Mouse (Mus musculus): ENCODE data around the gene Ntm. TPM values are rescaled to one million over a fixed set of nuclear protein-coding genes. Genes with fewer than 3 reads are reported as not detected.

Ntm gene
- not detected in 2 replicates for polyA plus RNA-seq (2012)

DNA sequence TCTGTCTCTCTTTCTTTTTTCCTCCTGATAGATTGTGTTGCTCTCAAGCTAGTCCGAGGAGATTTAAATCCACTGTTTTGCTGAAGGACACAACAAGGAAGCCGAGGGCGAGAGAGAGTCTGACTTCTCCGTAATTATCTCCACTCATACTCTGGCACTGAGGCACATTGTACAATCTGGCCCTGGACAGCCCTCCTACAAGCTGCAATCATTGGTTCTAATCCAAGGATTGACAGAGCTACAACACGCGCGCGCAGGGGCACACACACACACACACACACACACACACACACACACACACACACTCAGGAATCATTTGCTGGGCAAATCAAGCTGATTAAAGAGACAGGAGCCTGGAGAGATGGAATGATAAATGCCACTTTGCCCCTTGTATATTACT is at the start of gene Ntm:
Gene Ntm, minus strand, starts transcription at position 164 of the 400 bp plus-strand sequence.
- no peak for TF ChIP-seq GATA1 (IDR thresholded peaks at IDR 0.05; ENCODE audit: low read length)

- no peak for TF ChIP-seq GATA1 (IDR thresholded peaks at IDR 0.05; ENCODE audit: low read length)
Observed at GRCm38 (mm10) chr9:30005701-30006100, 42.8 kb upstream of the Ntm start.

DNA sequence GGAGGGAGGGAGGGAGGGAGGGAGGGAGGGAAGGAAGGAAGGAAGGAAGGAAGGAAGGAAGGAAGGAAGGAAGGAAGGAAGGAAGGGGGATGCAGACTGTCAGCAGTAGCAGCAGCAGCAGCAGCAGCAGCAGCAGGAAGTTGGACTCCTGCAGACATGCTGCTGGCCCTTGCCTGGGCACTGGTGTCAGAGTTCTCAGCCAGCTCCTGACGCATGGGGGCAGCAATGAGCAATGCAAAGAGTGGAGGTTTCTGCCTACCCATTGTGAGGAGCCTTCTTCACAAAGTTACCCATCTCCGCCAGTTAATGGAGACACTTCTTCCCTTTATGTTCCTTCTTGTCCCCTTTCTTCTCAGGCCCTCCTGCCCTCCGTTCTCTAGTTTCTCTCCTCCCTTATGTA is 40.7 kb upstream of the Ntm start:
- no peak for TF ChIP-seq GATA1 (IDR thresholded peaks at IDR 0.05; ENCODE audit: low read length)

GRCm38 (mm10) chr9:29981177-29981915 is 18.4 kb upstream of the Ntm start:
- no peak for TF ChIP-seq GATA1 (IDR thresholded peaks at IDR 0.05; ENCODE audit: low read length)

DNA sequence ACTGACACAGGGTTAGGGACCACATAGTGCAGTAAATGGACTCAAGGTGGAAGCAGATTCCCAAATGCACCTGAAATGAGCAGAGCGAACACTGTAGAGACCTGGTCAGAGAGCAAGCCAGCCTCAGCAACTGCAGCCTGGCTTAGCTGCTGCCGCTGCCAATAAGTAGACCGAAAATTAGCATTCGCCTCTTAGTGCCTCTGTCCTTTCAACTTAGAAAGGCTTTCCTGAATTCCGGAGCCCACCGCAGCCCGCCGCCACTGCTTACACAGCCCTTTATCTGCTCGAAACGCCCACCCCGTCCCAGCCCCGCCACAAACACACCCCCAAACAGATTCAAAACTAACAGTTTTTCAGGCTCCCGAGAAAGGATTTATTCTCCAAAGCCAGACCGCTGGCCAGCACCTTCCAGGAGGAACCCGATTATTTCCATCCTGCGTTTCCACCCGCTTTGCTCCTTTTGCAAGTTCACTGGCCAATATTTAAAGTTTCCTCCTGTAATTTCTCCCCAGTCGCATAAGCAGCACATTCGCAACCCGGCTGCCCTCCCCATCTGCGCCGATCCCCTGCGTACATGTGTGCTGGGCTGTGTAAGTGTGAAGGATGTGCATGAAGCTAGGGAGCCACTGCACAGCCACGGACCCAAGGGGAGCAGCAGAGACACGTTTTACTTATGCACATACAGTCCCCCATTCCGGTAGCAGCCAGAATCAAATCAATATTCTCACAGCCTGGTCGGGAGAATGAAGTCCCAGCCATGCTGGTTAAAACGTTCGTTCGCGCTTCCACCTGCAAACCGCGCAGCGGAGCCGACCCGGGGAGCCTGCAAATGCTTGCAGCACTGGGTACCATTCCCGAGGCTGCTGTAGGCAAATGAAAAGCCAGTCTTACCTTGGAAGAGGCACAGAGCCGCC is 730 bp downstream of the Ntm start:
- no peak for TF ChIP-seq GATA1 (IDR thresholded peaks at IDR 0.05; ENCODE audit: low read length)

GRCm38 (mm10) chr9:29961512-29961911 is 1.4 kb downstream of the Ntm start:
- TF ChIP-seq GATA1 (IDR thresholded peaks at IDR 0.05; ENCODE audit: low read length), result no peak

GRCm38 (mm10) chr9:29960741-29961140 is 2.2 kb downstream of the Ntm start:
- no peak for TF ChIP-seq GATA1 (IDR thresholded peaks at IDR 0.05; ENCODE audit: low read length)

DNA sequence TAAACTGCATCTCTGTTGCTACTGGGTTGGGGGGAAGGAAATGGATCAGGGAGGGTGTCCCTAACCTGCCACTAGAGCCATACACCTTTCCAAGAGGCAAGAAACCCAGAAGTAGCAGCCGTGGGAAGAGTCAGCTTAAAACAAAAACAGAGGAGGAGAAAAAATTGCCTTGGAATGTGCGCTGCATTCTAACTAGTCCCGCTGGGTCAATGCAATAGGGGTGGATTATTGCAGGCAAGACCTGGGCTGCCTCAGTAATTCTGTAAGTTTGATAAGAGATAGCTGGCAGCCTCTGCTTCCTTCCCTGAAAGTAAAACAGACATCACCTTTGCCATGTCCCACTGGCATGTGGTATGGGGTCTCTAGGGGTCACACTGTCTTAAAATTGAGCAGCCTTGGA is 2.7 kb downstream of the Ntm start:
- no peak for TF ChIP-seq GATA1 (IDR thresholded peaks at IDR 0.05; ENCODE audit: low read length)

DNA sequence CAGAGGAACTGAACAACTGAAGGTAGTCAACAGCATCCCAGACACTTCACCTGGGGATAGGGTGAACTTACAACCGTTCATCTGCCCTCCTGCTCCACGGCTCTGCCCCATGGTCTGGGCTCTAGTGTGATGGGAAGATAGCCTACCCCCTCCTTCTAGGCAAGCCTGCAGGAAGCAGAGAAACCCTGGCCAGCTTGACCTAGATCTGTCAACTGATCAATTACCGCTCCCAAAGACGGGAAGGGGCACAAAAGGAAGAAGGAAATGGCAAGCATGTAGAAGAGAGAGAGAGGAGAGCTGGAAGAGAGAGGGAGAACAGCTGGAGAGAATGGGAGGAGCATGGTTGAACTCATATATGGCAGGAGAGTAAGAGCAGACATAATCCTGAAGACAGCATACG is 6.0 kb downstream of the Ntm start:
- no peak for TF ChIP-seq GATA1 (IDR thresholded peaks at IDR 0.05; ENCODE audit: low read length)

- TF ChIP-seq GATA1 (IDR thresholded peaks at IDR 0.05; ENCODE audit: low read length), result no peak
Observed at GRCm38 (mm10) chr9:29954031-29954430, 8.9 kb downstream of the Ntm start.

- TF ChIP-seq GATA1 (IDR thresholded peaks at IDR 0.05; ENCODE audit: low read length), result no peak
Observed at GRCm38 (mm10) chr9:29949041-29949440, 13.9 kb downstream of the Ntm start.

DNA sequence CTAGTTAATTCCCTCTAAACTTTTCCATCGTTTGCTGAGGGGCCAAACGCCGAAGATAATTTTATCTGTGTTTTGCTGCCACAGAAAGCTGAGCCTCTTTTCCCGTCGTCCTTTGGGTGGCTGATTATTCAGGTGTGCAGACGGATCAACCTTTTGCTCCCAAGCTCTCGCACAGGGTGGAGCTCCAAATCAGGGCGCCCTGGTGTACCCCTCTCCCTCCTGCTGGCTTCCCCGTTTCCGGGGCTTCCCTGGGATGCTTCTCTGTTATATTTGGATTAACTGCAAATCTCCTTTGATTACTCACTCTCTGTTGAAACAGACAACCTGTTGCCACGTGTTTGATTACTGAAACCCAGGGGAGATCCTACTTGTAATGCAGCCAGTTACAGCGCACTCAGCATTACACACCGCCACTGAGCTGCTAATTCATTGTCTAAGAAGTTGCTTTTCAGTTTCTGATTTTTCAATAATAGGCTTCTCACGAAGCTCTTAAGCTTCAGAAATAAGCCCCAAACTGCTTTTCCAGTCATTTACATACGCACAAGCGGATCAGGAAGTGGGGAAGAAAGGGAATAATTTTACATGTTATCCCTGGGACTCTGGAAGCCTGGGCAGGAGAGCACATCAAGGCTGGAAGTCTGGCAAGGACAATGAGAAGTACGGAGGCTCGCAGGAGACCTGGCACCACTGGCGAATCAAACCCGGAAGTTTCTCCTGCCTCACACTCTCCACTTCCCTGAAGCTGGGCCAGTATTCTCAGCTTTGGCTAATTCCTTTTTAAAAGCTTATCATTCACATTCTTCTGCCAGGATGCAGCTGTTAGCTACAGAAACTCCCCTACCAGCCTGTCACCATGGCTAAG is 19.5 kb downstream of the Ntm start:
- TF ChIP-seq GATA1 (IDR thresholded peaks at IDR 0.05; ENCODE audit: low read length), result no peak

GRCm38 (mm10) chr9:29942183-29942952 is 20.6 kb downstream of the Ntm start:
- TF ChIP-seq GATA1 (IDR thresholded peaks at IDR 0.05; ENCODE audit: low read length), result no peak

DNA sequence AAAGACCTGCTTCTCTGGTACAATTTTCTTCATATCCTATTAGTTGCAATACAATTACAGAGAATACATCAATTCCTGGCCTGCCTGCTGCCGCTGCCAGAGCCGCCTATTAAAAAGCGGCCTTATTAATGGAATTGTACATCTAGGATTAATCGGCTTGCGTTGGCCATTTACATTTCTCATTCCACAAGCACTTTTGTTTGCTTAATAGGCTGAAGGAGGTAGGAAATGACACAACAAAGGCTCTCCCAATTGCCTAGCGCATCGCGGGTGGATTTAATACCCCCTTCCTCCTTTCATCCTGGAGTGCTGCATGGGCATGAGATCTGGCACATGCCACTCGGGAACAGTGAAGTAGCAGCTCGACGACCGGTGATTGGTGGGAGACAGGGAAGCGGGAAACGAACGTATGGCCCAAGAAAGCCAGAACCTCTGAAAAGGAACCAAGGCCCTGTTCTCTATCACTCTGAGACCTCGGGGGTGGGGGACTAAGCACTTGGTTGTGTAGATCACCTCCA is 23.4 kb downstream of the Ntm start:
- TF ChIP-seq GATA1 (IDR thresholded peaks at IDR 0.05; ENCODE audit: low read length), result no peak

- no peak for TF ChIP-seq GATA1 (IDR thresholded peaks at IDR 0.05; ENCODE audit: low read length)
Observed at GRCm38 (mm10) chr9:29928796-29929195, 34.1 kb downstream of the Ntm start.
